Mouse (Mus musculus): ENCODE data around the gene Dcbld2. TPM values are rescaled to one million over a fixed set of nuclear protein-coding genes. Genes with fewer than 3 reads are reported as not detected.

Dcbld2 gene
- total and polyA plus RNA-seq, 2 experiments = 1.1 to 1.9 TPM

DNA sequence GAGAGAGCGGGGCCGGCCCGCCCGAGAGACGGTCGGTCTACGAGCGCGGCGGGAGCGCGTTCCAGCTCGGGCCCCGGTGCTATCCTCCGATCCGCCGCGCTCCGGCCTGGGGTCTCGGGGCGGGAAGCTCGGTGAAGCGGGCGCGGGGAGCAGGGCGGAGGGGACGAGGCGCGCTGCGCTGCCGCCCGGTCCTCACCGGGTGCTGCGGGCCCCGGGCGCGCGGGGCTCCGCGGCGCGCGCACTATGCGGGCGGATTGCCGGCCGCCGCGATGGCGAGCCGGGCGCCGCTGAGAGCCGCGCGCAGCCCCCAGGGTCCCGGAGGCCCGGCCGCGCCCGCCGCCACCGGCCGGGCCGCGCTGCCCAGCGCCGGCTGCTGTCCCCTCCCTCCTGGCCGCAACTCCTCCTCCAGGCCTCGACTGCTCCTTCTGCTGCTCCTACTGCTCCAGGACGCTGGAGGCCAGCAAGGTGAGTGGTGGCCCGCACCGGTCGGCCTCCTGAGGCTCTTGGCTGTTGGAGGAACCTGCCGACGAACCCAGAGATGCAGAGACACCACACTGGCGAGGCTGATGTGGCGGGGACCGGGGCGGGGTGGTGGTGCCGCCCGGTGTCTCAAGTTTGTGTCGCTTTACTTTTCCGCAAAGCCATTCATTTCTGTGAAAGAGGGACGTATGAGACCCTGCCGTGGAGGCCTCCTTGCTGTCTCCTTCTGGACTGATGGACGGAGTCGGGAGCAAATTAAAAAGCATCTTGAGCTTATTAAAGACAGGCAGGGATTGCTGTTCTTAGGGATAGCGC is 441 bp downstream of the Dcbld2 start:
- no peak overlapping the region for H3K27ac ChIP-seq (replicated peaks; ENCODE audit: insufficient read depth, low read depth, low read length)
- peak overlapping the region; percentile 70 for H3K4me3 ChIP-seq (ENCODE audit: insufficient read depth, low read depth, low read length)
- no peak for DNase-seq (ENCODE audit: extremely low read depth, low read depth, low spot score)
- peak overlapping the region; percentile 74 for H3K9ac ChIP-seq (ENCODE audit: low read depth, low read length)
- TF ChIP-seq POLR2A (IDR thresholded peaks at IDR 0.05; ENCODE audit: extremely low read depth, insufficient read depth, low read length) (peak; percentile 52; the same call in 1 of the 2 replicates), CTCF (IDR thresholded peaks at IDR 0.05; ENCODE audit: low read depth, low read length) (no peak)
- H3K79me2 ChIP-seq (ENCODE audit: control insufficient read depth, insufficient read depth, low read length) = no peaks in the 10 kb centered on the region; the same call in 1 of the 2 replicates
- no peaks in the 10 kb centered on the region for H3K36me3 ChIP-seq (ENCODE audit: control insufficient read depth, insufficient read depth, low read length)
- no peaks in the 10 kb centered on the region; the same call in 1 of the 2 replicates for H3K27me3 ChIP-seq (ENCODE audit: control insufficient read depth, insufficient read depth, low read length)
- WGBS = 3% methylated on average over 88 of the region's 89 CpGs
- peaks cover 3% of the 10 kb centered on the region; the same call in 1 of the 2 replicates for H3K4me1 ChIP-seq (ENCODE audit: control insufficient read depth, insufficient read depth, low read length)

DNA sequence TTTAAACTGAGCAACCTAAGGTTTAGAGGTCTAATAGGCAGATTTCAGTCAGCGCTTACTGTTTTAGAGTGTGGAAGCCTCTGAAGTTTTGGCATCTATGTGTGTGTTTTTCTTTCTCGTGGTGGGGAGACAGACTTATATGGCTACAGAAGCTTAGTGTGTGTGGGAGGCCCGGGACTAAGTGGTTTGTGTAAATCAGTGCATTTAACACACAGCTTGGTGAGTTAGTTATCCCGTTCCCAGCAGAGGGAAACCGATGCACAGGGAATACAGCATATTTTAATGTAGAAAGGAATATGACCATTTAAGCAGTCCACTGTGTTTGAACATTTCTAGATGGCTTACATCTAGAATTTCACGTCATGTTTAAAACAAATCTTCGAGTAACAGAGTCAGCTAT is 1.6 kb downstream of the Dcbld2 start:
- Histone ChIP-seq H3K36me3 (ENCODE audit: control insufficient read depth, insufficient read depth, low read length) (no peaks in the 10 kb centered on the region), H3K79me2 (ENCODE audit: control insufficient read depth, insufficient read depth, low read length) (no peaks in the 10 kb centered on the region; the same call in 1 of the 2 replicates), H3K4me3 (ENCODE audit: insufficient read depth, low read depth, low read length) (0 out of 2 replicates have a peak overlapping the region, but pooled peaks have one; percentile 19), H3K4me1 (ENCODE audit: control insufficient read depth, insufficient read depth, low read length) (peaks cover 3% of the 10 kb centered on the region; the same call in 1 of the 2 replicates), H3K9ac (ENCODE audit: low read depth, low read length) (no peak overlapping the region), H3K27ac (replicated peaks; ENCODE audit: insufficient read depth, low read depth, low read length) (no peak overlapping the region), H3K27me3 (ENCODE audit: control insufficient read depth, insufficient read depth, low read length) (no peaks in the 10 kb centered on the region; the same call in 1 of the 2 replicates)
- no peak for DNase-seq (ENCODE audit: extremely low read depth, low read depth, low spot score)
- no peak for TF ChIP-seq CTCF (IDR thresholded peaks at IDR 0.05; ENCODE audit: low read depth, low read length)
- no peak for TF ChIP-seq POLR2A (IDR thresholded peaks at IDR 0.05; ENCODE audit: extremely low read depth, insufficient read depth, low read length)
- WGBS = 69% methylated on average over 7 of the region's 7 CpGs

DNA sequence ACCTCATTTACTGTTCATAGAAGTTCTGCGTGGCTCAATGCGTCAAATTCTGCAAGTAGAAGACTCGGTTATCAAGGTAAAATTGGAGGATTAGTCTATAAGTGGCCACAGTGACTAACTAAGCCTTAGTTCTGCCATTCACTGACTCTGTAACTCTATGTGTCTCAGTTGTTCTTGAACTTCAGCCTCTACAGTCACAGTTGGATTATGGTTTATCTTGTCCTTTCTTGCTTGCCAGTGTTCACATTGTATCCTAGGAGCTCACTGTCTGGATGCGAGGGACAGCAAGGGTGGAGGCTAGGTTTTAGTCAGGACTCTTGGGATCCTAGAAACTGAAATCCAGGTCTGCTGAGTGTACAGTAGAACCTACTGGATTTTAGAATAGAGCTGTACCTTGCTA is 6.6 kb downstream of the Dcbld2 start:
- no peaks in the 10 kb centered on the region for H3K36me3 ChIP-seq (ENCODE audit: control insufficient read depth, insufficient read depth, low read length)
- no peak overlapping the region for H3K4me3 ChIP-seq (ENCODE audit: insufficient read depth, low read depth, low read length)
- no peak overlapping the region for H3K9ac ChIP-seq (ENCODE audit: low read depth, low read length)
- WGBS = 95% methylated on average over 4 of the region's 4 CpGs
- no peaks in the 10 kb centered on the region; the same call in 1 of the 2 replicates for H3K79me2 ChIP-seq (ENCODE audit: control insufficient read depth, insufficient read depth, low read length)
- DNase-seq (ENCODE audit: extremely low read depth, low read depth, low spot score) = no peak
- no peaks in the 10 kb centered on the region; the same call in 1 of the 2 replicates for H3K27me3 ChIP-seq (ENCODE audit: control insufficient read depth, insufficient read depth, low read length)
- TF ChIP-seq POLR2A (IDR thresholded peaks at IDR 0.05; ENCODE audit: extremely low read depth, insufficient read depth, low read length) (no peak), CTCF (IDR thresholded peaks at IDR 0.05; ENCODE audit: low read depth, low read length) (no peak)
- H3K27ac ChIP-seq (replicated peaks; ENCODE audit: insufficient read depth, low read depth, low read length) = no peak overlapping the region
- H3K4me1 ChIP-seq (ENCODE audit: control insufficient read depth, insufficient read depth, low read length) = no peaks in the 10 kb centered on the region

DNA sequence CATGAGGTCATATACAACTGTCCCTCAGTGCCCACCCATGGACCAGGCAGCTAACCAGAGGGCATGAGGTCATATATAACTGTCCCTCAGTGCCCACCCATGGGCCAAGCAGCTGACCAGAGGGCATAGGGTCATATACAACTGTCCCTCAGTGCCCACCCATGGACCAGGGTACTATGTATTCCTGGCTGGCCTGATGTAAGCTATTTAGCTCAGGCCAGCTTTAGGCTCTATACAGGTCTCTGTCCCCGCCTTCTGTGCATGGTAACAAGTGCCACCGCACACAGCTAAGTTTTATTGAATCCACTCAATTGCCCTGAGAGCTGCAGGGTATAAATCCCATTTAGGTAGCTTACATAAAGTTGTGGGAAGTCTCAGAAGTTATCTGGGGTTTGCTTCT is 7.3 kb downstream of the Dcbld2 start:
- Histone ChIP-seq H3K9ac (ENCODE audit: low read depth, low read length) (no peak overlapping the region), H3K4me1 (ENCODE audit: control insufficient read depth, insufficient read depth, low read length) (no peaks in the 10 kb centered on the region), H3K27me3 (ENCODE audit: control insufficient read depth, insufficient read depth, low read length) (no peaks in the 10 kb centered on the region; the same call in 1 of the 2 replicates), H3K36me3 (ENCODE audit: control insufficient read depth, insufficient read depth, low read length) (no peaks in the 10 kb centered on the region), H3K27ac (replicated peaks; ENCODE audit: insufficient read depth, low read depth, low read length) (no peak overlapping the region), H3K79me2 (ENCODE audit: control insufficient read depth, insufficient read depth, low read length) (no peaks in the 10 kb centered on the region; the same call in 1 of the 2 replicates), H3K4me3 (ENCODE audit: insufficient read depth, low read depth, low read length) (no peak overlapping the region)
- 98% methylated on average over 2 of the region's 2 CpGs for WGBS
- DNase-seq (ENCODE audit: extremely low read depth, low read depth, low spot score) = no peak
- TF ChIP-seq POLR2A (IDR thresholded peaks at IDR 0.05; ENCODE audit: extremely low read depth, insufficient read depth, low read length) (no peak), CTCF (IDR thresholded peaks at IDR 0.05; ENCODE audit: low read depth, low read length) (no peak)

DNA sequence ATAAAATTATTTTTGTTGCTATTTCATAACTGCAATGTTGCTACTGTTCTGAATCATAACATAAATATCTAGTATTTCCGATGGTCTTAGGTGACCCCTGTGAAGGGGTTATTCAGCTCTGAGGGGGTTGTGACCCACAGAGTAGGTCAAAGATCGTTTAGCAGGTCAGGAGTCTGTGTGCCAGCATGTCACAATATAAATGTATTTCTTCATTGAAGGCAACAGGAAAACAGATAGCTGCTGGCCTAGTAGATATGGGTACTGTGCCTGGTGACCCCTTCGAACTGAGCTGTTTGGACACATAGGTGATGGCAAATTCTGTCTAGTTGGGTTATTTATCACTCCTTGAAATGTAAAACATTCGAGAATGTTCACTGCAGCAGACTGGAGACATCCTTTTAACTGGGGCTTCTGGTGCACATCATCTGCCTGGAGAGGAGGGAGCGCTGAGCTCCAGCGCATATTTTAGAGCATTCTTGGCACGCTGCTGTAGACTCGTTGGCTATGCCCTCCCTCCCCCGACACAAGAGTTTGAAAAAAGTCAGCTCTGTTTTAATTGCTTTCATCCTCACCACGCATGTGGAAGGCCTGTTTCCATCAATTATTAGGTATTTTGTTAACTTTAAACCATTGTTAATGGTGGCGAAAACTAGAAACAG is 13.6 kb downstream of the Dcbld2 start:
- Histone ChIP-seq H3K4me1 (ENCODE audit: control insufficient read depth, insufficient read depth, low read length) (no peaks in the 10 kb centered on the region; the same call in none of the 2 replicates), H3K9ac (ENCODE audit: low read depth, low read length) (no peak overlapping the region), H3K79me2 (ENCODE audit: control insufficient read depth, insufficient read depth, low read length) (no peaks in the 10 kb centered on the region), H3K4me3 (ENCODE audit: insufficient read depth, low read depth, low read length) (no peak overlapping the region), H3K27me3 (ENCODE audit: control insufficient read depth, insufficient read depth, low read length) (no peaks in the 10 kb centered on the region), H3K36me3 (ENCODE audit: control insufficient read depth, insufficient read depth, low read length) (no peaks in the 10 kb centered on the region), H3K27ac (replicated peaks; ENCODE audit: insufficient read depth, low read depth, low read length) (no peak overlapping the region)
- peak; percentile 21 for DNase-seq (ENCODE audit: extremely low read depth, low read depth, low spot score)
- WGBS = 53% methylated on average over 11 of the region's 11 CpGs
- TF ChIP-seq POLR2A (IDR thresholded peaks at IDR 0.05; ENCODE audit: extremely low read depth, insufficient read depth, low read length) = no peak
- no peak for TF ChIP-seq CTCF (IDR thresholded peaks at IDR 0.05; ENCODE audit: low read depth, low read length)

Measured in liver, adult 2 months (tissue).